Mouse (Mus musculus): ENCODE data around the gene Mylip.

Mylip gene

GRCm38 (mm10) chr13:45389448-45390311, at the start of gene Mylip:
Gene Mylip, plus strand, starts transcription at chr13:45389742.
- DNase-seq: peak; percentile 98

GRCm38 (mm10) chr13:45341991-45342390, 47.6 kb upstream of the Mylip start:
- DNase-seq: no peak

GRCm38 (mm10) chr13:45343541-45343940, 46.0 kb upstream of the Mylip start:
- no peak for DNase-seq

- DNase-seq: peak; percentile 23
Observed at GRCm38 (mm10) chr13:45343966-45344365, 45.6 kb upstream of the Mylip start.

- DNase-seq: peak; percentile 49
Observed at GRCm38 (mm10) chr13:45345471-45346159, 43.9 kb upstream of the Mylip start.

- DNase-seq: no peak
Observed at GRCm38 (mm10) chr13:45351483-45351882, 38.1 kb upstream of the Mylip start.

GRCm38 (mm10) chr13:45354824-45355223, 34.7 kb upstream of the Mylip start:
- DNase-seq: peak; percentile 20

GRCm38 (mm10) chr13:45358208-45358607, 31.3 kb upstream of the Mylip start:
- no peak for DNase-seq

GRCm38 (mm10) chr13:45358676-45359323, 30.7 kb upstream of the Mylip start:
- no peak for DNase-seq

GRCm38 (mm10) chr13:45365788-45366187, 23.8 kb upstream of the Mylip start:
- DNase-seq: no peak

GRCm38 (mm10) chr13:45371673-45372072, 17.9 kb upstream of the Mylip start:
- no peak for DNase-seq

GRCm38 (mm10) chr13:45372456-45372855, 17.1 kb upstream of the Mylip start:
- DNase-seq: no peak

- no peak for DNase-seq
Observed at GRCm38 (mm10) chr13:45374846-45375245, 14.7 kb upstream of the Mylip start.

GRCm38 (mm10) chr13:45382208-45382607, 7.3 kb upstream of the Mylip start:
- no peak for DNase-seq

- DNase-seq: no peak
Observed at GRCm38 (mm10) chr13:45384636-45385035, 4.9 kb upstream of the Mylip start.

GRCm38 (mm10) chr13:45385521-45385920, 4.0 kb upstream of the Mylip start:
- no peak for DNase-seq

GRCm38 (mm10) chr13:45386253-45386652, 3.3 kb upstream of the Mylip start:
- DNase-seq: no peak

- DNase-seq: no peak
Observed at GRCm38 (mm10) chr13:45387231-45387630, 2.3 kb upstream of the Mylip start.

- no peak for DNase-seq
Observed at GRCm38 (mm10) chr13:45388254-45388805, 1.2 kb upstream of the Mylip start.

GRCm38 (mm10) chr13:45388889-45389288, 653 bp upstream of the Mylip start:
- no peak for DNase-seq

- peak; percentile 49 for DNase-seq
Observed at GRCm38 (mm10) chr13:45390312-45390961, 895 bp downstream of the Mylip start.

- DNase-seq: peak; percentile 52
Observed at GRCm38 (mm10) chr13:45390962-45391853, 1.7 kb downstream of the Mylip start.
